Mouse (Mus musculus) testis, postnatal 14 days (tissue): ENCODE measurements at regions not wholly inside any gene's neighbourhood (a gene's known extent, or its start where the extent isn't known, plus 50 kb on each side); places are given as distances from the start of the nearest gene placed in this dataset.

Experiments
- DNase-seq: peaks from one replicate; pipeline ENCODE4 v3.0.0; 2021; ENCODE audit warnings: low spot score

DNA sequence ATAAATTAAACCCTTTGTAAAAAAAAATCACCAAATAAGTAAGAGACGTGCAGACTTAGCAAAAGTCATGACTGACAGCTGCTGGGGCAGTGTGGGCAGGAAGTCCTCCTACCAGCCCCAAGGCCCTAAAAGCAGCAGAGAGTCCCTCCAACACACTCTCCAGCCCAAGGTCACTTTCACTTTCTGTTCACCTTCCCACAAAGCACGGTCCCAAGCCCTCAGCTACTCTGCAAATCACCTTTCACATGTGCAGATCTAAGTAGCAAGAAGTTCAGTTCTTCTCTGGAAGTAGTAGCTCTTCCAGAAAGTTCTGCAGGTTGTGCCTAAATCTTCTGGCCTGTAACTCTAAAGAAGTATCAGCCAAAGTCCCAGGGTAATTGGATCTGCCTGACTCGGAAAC is 120.8 kb upstream of the Gm26657 start:
- DNase-seq, result no peak

DNA sequence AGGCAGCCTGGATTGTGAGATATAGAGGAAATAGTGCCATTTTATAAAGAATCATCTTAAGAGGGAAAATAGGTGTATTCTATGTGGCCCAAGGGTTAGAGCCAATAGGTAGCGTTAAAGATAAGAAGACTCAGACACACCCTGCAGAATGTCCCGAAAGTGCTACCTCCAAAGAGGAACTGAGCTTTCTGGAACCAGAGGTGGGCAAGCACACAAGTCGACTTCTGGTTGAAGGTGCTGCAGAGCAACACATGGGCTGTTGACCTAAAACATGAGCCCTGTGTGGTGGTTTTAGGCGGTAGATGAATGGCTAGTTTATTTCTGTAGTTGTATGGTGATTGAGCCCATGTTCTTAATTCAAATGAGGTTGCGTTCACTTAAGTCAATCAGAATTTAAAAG is 121.4 kb upstream of the Gm26657 start:
- no peak for DNase-seq

DNA sequence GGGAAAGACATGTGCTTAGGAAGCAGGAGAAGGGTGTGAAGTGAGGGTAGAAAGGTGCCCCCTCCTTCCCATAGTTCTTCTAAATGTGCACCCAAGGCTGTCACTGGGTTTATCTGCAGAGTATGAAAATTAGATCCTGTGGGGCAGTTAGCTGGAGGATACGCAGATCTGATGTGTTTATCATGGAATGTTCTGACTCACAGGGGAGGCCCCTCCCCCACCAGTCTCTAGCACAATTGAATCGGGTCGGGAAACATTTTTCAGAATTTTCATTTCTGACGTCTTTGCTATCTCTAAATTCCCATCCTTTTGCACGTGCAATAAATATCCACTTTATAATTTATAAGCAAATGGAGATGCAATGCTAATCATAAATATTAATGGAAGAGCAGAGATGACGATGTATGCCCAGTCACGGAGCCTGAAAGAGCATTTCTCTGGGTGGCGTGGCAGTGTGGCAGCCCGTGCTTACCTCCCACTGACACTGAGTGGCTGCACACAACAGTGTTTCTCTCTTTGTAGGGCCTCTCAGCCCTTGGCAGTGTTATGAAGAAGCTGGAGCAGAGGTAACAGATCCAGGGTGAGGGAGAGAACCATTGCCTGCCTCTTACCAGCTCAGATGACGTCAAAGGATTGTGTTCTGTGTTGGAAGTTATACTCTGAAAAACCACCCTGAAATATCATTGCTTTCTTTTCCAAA is 122.1 kb upstream of the Gm26657 start:
- DNase-seq, result no peak

DNA sequence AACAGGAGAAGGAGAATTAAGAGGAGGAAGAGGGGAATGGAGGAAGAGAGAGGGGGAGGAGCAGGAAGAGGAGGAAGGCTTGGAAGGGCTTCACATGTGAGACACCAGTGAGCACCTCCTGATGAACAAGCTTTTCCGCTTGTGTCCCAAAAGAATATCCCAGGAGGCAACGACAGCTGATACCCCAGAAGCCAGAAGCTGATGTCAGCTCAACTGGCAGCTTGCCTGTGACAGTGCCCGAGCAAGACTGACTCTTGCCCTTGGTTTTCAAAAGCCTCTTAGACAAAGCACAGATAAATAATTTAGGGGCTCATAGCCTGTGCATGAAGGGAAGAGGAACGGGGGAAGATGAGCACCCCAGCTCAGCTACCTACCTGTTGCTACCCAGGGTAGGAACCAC is 127.5 kb upstream of the Gm26657 start:
- DNase-seq, result no peak

DNA sequence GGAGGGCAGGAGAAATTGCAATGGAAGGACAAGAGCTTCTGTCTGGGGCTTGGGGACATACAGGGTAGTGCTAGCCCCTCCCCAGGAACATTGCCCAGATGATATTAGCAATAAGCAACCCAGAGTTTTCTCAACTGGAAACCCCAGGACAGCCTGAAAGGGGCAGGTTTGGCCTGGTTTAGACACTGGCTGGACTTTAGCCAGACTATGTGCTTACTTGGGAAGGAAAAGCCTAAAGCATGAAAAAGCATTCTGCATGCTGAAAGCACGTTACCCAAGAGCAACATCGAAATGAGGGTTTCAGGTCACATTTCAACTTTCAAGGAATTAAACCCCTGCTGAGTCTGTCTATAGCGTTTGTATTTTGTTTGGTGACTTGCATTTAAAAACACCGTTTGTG is 128.1 kb upstream of the Gm26657 start:
- no peak for DNase-seq

DNA sequence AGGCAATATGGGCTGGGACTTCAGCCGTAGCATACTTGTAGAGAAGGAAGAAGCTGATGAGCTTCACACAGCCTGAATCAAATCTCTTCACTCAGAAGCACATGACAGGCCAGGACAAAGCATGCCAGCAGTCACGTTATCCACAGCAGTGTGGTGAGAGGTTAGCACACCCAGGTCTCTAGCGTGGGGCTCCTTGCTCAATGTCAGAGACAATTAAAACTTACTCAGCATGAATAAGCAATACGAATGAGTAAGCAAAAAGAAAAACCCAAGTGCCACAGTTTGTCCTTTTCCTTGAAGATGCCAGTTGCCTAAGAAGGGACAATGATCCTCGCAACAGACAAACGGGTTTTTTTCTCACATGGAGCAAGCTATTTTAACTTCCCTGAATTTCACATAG is 129.6 kb upstream of the Gm26657 start:
- no peak for DNase-seq

DNA sequence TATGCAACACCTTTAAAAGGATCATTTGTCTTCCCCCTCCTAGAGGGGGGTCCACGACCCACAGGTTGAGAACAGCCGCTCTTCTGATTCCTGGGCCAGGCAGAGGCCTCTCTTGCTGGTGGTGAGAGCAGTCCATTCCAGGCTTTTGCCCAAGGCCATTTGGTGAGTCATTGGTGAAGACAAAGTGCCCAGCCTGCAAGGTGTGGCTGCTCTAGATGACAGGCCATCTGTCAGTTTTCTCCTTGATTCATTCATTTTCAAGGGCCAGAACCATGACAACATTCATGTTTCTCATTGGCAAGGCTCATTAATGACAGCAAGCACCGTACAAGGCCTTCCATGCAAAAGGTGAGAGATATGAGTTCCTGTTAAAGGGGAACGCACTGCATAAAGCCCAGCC is 131.2 kb upstream of the Gm26657 start:
- no peak for DNase-seq

DNA sequence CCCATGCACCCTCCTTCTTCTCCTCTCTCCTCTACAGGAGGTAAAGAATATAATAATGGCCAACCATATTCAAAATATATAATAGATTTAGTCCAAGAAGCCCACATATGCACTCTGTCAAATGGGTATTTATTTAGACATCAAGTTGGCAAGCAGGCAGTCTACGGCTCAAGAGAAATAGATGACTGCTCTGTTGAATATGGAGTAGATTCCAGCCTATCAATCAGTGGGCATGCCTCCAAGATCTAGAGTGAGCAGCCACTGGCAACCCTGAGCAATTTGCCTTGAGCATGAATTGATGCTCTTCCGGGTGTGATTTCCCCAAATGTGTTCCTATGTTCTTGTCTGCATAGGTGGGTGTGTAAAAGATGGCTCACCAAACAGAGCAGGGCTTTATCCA is 141.5 kb upstream of the Gm26657 start:
- DNase-seq, result no peak

DNA sequence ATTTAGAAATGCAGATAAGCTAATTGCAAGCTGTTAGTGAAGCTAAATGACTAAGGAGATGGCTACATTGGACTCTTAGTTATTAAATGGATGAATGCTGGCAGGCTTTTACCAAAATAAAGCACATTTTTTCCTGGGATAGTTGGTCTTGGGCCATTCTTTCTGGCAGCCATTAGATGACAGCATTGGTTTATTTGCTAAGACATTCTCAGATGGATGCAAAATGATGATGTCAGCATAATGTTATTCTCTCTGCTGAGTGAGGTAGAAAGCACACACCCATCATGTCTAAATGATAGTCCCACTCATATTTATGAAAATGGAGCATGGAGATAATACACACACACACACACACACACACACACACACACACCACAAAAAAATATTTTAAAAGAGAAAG is 141.9 kb upstream of the Gm26657 start:
- no peak for DNase-seq

DNA sequence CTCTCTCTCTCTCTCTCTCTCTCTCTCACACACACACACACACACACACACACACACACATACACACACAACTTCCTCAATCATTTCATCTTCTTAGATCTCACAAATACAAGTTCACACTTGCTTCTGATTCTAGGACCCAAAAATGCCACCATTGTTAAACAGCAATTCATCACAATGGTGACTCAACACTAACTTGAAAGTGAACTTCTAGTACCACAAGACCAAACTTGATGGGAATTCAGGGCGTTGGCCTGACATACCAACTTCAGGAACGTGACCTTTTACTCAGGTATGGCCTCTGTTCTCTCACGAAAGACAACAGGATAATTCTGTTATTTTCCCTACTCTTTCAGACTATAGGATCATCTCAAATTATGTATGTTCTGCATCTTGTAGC is 157.5 kb upstream of the Gm26657 start:
- no peak for DNase-seq

DNA sequence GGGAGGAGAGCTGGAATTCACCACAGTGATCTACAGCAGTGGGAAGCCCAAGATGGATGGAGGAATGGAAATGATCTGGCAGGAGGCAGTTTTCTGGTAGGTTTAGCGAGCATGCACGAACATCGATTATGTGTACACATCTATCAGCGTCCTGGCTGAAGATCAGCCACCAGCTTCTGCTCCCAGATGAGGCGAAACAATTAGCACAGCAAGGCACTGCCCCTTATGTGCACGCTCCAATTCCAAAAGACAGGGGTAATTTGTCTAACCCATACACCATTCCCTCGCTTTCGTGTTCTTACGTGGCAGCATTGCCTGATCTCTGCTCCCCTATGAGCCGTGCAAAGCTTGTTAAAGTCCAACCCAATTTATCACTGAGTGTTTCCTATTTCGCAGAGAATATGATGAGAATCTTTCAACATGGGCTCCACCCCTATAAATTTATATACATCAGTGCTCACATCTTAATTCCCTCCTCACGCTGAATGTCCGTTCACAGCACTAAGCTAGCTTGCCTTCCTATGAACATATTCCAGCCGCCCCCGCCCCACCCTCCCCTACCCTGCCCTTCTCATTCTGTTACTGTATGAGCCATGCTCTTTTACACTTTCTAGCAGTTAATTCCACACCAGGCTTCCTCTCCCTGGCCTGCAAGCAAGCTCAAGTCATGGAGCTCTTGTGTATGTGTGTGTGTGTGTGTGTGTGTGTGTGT is 162.9 kb upstream of the Gm26657 start:
- DNase-seq, result no peak

DNA sequence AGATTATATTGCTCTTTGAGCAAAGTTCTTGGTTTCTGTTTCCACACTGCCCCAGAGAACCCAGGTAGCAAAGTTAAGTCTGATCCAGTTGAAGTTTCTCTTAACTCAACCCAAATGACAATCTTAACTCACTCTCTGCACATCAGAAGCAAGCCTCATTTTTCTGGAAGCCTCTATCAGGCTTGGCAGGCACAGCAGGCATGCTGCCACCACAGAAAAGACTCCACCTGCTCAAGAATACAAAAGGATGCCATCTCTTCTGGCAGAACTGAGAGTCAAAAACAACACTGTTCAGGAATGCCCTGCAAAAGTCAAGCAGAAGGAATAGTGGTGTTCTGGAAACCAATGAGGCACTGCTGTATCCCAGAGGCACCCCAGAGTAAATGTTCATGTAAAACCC is 187.7 kb upstream of the Gm26657 start:
- no peak for DNase-seq

DNA sequence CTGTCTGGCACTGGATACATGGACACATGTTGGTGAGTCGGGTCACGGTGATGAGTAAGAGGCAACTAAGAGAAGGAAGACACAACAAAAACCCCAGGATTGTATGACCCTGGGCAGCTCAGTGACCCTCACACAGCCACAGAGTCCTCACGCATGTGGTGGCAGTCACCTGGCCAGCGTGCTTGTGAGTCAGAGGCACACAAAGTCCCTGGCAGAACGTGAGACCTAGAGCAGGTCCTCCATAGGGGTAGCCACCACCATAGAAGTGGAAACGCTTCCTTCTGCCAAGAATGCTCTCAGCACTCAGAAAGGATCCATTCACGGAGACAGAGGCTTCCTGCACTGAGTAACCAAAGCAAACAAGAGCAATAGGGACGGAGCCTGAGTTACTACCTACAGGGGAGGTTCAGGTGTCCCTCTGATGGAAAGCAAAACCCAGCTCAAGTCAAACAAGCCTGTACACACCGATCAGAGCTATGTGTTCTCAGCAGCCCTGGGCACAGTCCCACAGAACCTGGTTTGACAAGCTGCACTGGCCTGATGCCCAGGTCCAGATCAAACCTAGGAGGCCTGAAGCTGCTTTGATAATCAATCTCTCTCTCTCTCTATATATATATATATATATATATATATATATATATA is 206.4 kb upstream of the Gm26657 start:
- no peak for DNase-seq

DNA sequence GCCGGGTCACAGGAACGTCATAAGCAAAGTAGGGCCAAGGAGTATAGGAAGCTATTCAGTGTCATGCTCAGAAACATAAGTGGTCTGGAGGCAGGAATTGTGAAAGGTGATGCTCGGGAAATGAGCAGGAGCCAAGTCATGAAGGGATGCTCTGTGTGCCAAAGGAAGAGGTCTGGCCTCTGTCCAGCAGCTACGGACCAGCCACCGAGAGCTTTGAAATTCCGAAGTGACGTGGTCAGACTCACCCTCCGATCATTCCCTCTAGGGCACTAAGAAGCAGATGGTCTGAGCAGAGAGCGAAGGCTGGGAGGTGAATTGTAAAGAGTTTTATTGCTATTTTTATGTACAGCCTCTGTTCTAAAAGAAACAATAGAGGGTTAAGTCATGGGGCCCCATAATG is 206.9 kb upstream of the Gm26657 start:
- no peak for DNase-seq

DNA sequence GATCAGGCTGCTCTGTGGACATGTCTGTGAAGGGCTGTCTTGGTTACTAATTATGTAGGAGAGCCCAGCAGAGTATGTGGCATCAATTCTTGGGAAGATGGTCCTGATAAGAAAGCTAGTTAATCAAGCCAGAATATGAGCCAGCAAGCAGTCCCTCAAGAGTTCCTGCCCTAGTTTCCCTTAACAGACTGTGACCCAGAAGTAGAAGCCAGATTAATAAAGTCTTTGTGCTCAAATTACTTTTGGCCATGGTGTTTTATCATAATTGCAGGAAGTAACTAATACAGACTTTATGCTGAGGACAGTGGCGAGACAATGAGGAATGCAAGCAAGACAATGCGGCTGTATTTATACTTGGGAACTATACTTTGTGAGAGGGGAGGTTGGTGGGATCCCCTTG is 211.3 kb upstream of the Gm26657 start:
- no peak for DNase-seq

DNA sequence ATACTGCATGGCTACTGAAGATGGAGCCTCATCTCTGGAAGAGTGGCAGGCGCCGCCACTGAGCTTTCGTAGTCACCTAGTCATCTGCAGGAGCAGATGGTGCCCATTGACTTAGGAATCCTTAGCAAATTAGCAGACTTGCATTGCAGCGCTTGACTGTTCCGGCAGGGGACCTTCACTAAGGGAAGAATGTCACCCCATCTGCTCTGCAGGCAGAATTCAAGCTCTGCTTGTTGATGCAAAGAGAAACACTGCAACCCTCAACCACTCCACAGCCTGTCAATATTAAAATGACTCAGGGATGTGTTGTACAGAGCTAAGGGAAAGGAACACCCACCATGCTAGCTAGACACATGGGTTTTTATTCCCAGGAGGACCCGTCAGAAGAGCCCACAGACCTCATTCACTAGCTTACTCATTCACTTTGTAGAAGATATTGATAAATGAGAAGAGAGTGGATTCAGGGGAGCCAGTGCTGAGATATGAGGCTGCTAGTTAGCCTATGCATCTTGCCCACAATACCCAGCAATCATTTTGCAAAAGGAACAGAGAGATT is 215.4 kb upstream of the Gm26657 start:
- DNase-seq, result no peak

DNA sequence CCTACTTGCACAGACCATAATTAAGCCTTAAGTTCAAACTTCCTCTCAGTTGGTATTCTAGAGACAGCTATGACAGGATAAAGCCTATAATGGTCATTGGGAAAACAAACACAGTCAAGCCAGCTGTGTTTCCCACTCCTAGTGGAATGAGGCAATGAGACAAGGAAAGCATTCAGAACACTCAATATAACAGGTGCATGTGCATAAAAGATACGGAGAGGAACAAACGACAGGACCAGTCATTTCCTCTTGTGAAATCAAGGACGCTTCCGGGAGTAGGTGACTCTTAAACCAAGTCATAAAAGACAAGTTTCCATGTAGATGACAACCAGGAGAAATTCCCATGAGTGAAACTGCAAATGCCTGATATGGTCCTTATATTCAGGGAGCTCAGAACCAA is 232.1 kb upstream of the Gm26657 start:
- no peak for DNase-seq

DNA sequence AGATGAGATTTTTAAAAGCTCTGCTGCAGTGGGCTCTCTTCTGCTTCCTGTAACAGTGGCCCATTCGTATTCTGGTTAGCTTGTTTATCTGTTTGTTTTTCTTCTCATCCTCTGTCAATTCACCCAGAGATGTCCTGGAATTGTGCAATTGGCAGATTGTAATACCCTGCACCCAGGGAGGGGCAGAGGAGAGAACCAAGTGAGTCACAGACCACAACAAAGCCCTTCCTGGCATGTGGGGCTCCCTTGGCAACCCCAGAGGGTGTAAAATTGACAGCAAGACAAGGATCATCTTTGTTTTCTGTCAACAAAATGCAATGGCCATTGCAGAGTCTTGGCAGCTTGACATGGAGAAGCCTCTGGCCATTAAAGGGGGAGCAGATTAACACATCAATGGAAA is 233.1 kb upstream of the Gm26657 start:
- no peak for DNase-seq

DNA sequence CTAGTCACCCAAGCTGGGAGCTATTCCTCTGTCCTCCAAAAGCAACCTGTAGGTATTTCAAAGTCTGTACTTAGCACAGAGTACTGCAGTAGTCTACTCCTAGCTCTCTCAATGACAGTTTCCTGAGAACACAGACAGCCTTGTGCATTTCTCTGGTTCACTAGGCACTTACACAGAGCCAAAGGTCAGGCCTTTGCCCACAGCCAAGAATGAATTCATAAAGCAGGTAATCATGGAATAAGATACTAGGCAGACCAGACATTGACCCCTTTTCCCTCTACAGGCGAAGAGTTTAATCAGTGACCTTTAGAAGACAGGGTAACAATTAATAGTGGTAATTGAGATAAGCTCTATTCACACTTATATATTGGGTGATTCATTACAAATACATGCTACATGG is 233.8 kb upstream of the Gm26657 start:
- no peak for DNase-seq

DNA sequence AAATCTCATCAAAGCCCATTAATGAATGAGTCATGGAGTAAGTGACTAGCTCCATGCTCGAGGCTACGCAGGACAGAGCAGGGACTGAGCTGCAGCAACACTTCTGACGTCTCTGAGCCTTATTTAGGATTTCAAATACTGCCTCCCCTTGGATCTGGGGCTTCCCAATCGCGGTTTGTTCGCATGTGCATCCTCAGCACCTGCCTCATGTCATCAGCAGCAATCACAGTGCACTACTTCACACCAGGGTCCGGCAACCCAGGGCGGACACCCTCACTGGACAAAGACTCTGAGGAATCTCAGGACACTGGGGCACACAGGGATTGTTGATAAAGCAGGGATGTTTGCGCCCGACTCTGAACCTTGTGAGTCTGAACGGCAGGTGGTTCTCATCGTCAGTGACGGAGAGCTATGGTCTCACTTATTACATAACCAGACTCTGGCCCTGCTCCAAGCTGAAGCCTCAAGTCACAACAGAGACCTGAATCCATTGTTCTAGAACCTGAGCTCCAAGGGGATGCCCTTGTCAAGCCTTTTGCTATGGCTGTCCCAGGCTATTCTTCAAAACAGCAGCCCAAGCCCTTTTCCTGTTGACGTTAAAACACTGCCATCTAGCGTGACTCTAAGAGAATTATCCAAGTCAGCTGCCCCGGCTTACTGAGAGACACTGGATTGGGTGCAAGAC is 247.2 kb upstream of the Gm26657 start:
- DNase-seq, result peak; percentile 28

DNA sequence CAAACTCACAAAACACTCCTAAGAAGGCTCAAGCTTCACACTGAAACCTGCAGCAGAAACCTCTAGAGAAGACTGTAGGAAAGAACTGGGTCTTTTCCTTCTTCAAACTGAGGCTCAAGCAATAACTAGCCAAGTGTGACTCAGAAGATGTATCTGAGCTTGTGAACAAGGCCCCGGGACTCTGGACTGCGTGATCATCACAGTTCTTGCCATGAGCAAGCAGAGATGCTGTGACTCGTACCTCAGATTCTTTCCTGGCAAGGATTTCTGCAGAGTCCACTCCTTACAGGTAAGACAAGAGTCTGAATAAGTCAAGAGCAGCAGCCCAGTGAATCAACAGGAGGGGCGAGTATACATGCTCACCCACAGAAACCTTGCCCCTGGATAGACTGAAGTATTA is 250.5 kb upstream of the Gm26657 start:
- no peak for DNase-seq

DNA sequence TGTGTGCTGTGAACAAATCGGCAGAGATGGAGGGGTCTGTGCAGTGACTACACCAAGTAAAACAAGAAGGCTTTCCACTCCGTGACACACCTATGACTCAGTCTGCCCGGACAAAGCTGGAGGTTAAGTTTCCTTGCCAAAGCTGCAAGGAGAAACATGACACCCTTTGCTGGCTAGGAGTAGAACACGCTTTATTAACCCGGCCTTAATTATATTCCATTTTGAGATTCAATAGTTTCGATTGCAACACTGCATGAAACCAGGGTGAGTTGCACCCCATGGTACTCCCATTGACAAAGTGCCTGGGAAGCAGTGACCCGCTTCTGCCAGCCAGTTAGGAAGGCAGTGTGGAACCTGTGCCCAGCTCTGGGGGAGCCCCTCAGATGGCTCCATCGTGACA is 256.2 kb upstream of the Gm26657 start:
- no peak for DNase-seq

DNA sequence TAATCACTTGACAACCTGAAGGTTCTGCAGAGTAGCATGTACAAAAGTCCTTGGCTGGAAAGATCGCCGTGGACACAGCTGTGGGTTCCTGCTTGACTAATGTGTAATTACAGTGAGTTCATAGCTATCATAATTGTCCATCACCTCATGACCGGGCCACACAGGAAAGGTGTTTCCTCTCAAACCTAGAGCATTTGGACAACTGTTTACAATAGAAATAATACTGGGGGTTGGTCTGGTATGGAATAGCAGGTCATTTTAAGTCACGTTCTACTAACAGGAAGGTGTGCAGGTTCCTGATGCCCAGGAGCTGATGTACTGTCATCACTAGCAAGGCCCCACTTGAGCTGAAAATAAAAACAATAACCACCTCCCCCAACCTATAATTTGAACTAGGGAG is 283.1 kb upstream of the Gm26657 start:
- no peak for DNase-seq
